Mouse (Mus musculus) ES-Bruce4 (cell line): ENCODE data around the gene Bcl2l1.

Experiments used
- CTCF ChIP-seq: IDR thresholded peaks from one replicate; pipeline ENCODE4 v1.8.1; 2011; ENCODE audit warnings: low read depth, low read length
- EP300 ChIP-seq: IDR thresholded peaks from 2 replicates; pipeline ENCODE4 v1.6.1; 2011; ENCODE audit warnings: low read depth, low read length; ENCODE audit not compliant: insufficient read depth
- POLR2A ChIP-seq: IDR thresholded peaks from one replicate; pipeline ENCODE4 v1.8.1; 2011; ENCODE audit warnings: low read length; ENCODE audit not compliant: insufficient read depth

GRCm38 (mm10) chr2:152804408-152805110 lies 27.0 kb downstream of the Bcl2l1 start:
- TF ChIP-seq CTCF (no peak), EP300 (peak; percentile 96), POLR2A (no peak)
